Mouse (Mus musculus) Patski (cell line): ENCODE results near the gene Neurod2. TPM values are rescaled to one million over a fixed set of nuclear protein-coding genes. Genes with fewer than 3 reads are reported as not detected.
A peak's percentile ranks its signal among the peaks of the same experiment; 100 is the strongest.

Experiments used
- ATAC-seq: fragments of 100-300 bp; one replicate; pipeline ENCODE4 v1.8.0; 2021
- CTCF ChIA-PET: fragments of 350-600 bp; sonication (Branson Sonifier 250); formaldehyde crosslinking; loops from one replicate; lab custom pipeline; 2022; ENCODE audit warnings: inconsistent platforms; lab: Charles Lee
- POLR2A ChIA-PET: fragments of 350-600 bp; sonication (Branson Sonifier 250); formaldehyde crosslinking; loops from one replicate; lab custom pipeline; 2022; ENCODE audit warnings: antibody characterized with exemption, inconsistent platforms; lab: Charles Lee
- DNase-seq: peaks from one replicate; pipeline ENCODE4 v3.0.0-alpha.2; 2011; ENCODE audit warnings: low read depth, low spot score
- H3K27me3 ChIP-seq: fragments of 371-371 bp; one replicate; pipeline ENCODE4 v1.5.1; 2021
- CTCF ChIP-seq: fragments of 100-300 bp; IDR thresholded peaks from one replicate; pipeline ENCODE4 v1.5.1; 2021
- in situ Hi-C: fragments of 300-500 bp; cut with MboI; formaldehyde crosslinking; loops from 3 replicates; pipeline ENCODE4 v1.11.1; 2018; ENCODE audit warnings: low pct_unique_long_range_greater_than_20kb, mixed read lengths
- polyA plus RNA-seq: library from polyadenylated mRNA; unstranded; gene quantifications from one replicate; pipeline ENCODE4 v1.2.3, GENCODE M21; 2021

Neurod2 gene
- polyA plus RNA-seq, 1 experiment from 2014 or later, result not detected

GRCm38 (mm10) chr11:98320381-98320780, 9.1 kb downstream of the Neurod2 start:
- ATAC-seq, result no peak
- no peak for TF ChIP-seq CTCF
- in situ Hi-C loops, result no loop called here
- no peak for DNase-seq
- ChIA-PET CTCF (interaction anchor here (1.7 kb wide), 1 partner anchor 22 kb away, joined by 6 read pairs; no protein-coding TSS in a partner anchor), POLR2A (no interaction called here)
- peaks cover 92% of the 10 kb centered on the region for H3K27me3 ChIP-seq

GRCm38 (mm10) chr11:98319944-98320343, 9.5 kb downstream of the Neurod2 start:
- no peak for TF ChIP-seq CTCF
- no peak for DNase-seq
- no peak for ATAC-seq
- ChIA-PET POLR2A (no interaction called here), CTCF (interaction anchor here (1.7 kb wide), 1 partner anchor 23 kb away, joined by 6 read pairs; no protein-coding TSS in a partner anchor)
- in situ Hi-C loops, result no loop called here
- peaks cover 88% of the 10 kb centered on the region for H3K27me3 ChIP-seq

- CTCF ChIA-PET, result interaction anchor here (1.7 kb wide), 1 partner anchor 23 kb away, joined by 6 read pairs; no protein-coding TSS in a partner anchor
- in situ Hi-C loops, result no loop called here
- no peak for DNase-seq
- peaks cover 86% of the 10 kb centered on the region for H3K27me3 ChIP-seq
- no peak for ATAC-seq
- POLR2A ChIA-PET, result no interaction called here
- no peak for TF ChIP-seq CTCF
Measured at GRCm38 (mm10) chr11:98319544-98319943, 9.9 kb downstream of the Neurod2 start.

GRCm38 (mm10) chr11:98319120-98319519, 10.3 kb downstream of the Neurod2 start:
- in situ Hi-C loops, result no loop called here
- H3K27me3 ChIP-seq, result peaks cover 86% of the 10 kb centered on the region
- ATAC-seq (no peak), DNase-seq (no peak)
- TF ChIP-seq CTCF, result no peak
- CTCF ChIA-PET, result interaction anchor here (1.0 to 1.7 kb wide), 2 partner anchors 17 to 24 kb away, joined by 3 to 6 read pairs; no protein-coding TSS in a partner anchor
- POLR2A ChIA-PET, result no interaction called here

- no peak for TF ChIP-seq CTCF
- ChIA-PET POLR2A (no interaction called here), CTCF (interaction anchor here (1.0 kb wide), 1 partner anchor 18 kb away, joined by 3 read pairs; no protein-coding TSS in a partner anchor)
- ATAC-seq (no peak), DNase-seq (no peak)
- H3K27me3 ChIP-seq, result peaks cover 83% of the 10 kb centered on the region
- in situ Hi-C loops, result no loop called here
Measured at GRCm38 (mm10) chr11:98318421-98319116, 10.9 kb downstream of the Neurod2 start.

GRCm38 (mm10) chr11:98317479-98317878, 12.0 kb downstream of the Neurod2 start:
- no peak for ATAC-seq
- in situ Hi-C loops, result no loop called here
- TF ChIP-seq CTCF, result no peak
- ChIA-PET POLR2A (no interaction called here), CTCF (no interaction called here)
- DNase-seq, result no peak
- H3K27me3 ChIP-seq, result peaks cover 79% of the 10 kb centered on the region

- H3K27me3 ChIP-seq, result peaks cover 63% of the 10 kb centered on the region
- DNase-seq (peak; percentile 24), ATAC-seq (no peak)
- no peak for TF ChIP-seq CTCF
- ChIA-PET CTCF (no interaction called here), POLR2A (interaction anchor here (0.7 kb wide), 1 partner anchor 25 kb away, joined by 4 read pairs; no protein-coding TSS in a partner anchor)
- in situ Hi-C loops, result no loop called here
Measured at GRCm38 (mm10) chr11:98313790-98314323, 15.6 kb downstream of the Neurod2 start.

GRCm38 (mm10) chr11:98298484-98299205, 30.8 kb downstream of the Neurod2 start:
- no peak for TF ChIP-seq CTCF
- peaks cover 3% of the 10 kb centered on the region for H3K27me3 ChIP-seq
- POLR2A ChIA-PET, result interaction anchor here (0.6 kb wide), 1 partner anchor 81 kb away, joined by 4 read pairs; no protein-coding TSS in a partner anchor
- CTCF ChIA-PET, result interaction anchor here (1.1 kb wide), 1 partner anchor 43 kb away, joined by 7 read pairs; no protein-coding TSS in a partner anchor
- ATAC-seq (no peak), DNase-seq (no peak)
- in situ Hi-C loops, result no loop called here

GRCm38 (mm10) chr11:98297778-98298177, 31.7 kb downstream of the Neurod2 start:
- H3K27me3 ChIP-seq, result no peaks in the 10 kb centered on the region
- no peak for DNase-seq
- POLR2A ChIA-PET, result interaction anchor here (0.6 kb wide), 1 partner anchor 80 kb away, joined by 4 read pairs; no protein-coding TSS in a partner anchor
- in situ Hi-C loops, result no loop called here
- no peak for ATAC-seq
- CTCF ChIA-PET, result interaction anchor here (1.1 kb wide), 1 partner anchor 44 kb away, joined by 7 read pairs; no protein-coding TSS in a partner anchor
- TF ChIP-seq CTCF, result no peak

- in situ Hi-C loops, result no loop called here
- TF ChIP-seq CTCF, result no peak
- no peak for ATAC-seq
- DNase-seq, result no peak
- H3K27me3 ChIP-seq, result no peaks in the 10 kb centered on the region
- ChIA-PET POLR2A (no interaction called here), CTCF (no interaction called here)
Measured at GRCm38 (mm10) chr11:98296916-98297315, 32.5 kb downstream of the Neurod2 start.
